Mouse (Mus musculus): ENCODE measurements around the gene Ide.

Gene Ide

GRCm38 (mm10) chr19:37337752-37338151, at the start of gene Ide:
Ide (minus strand) TSS chr19:37337852.
- DNase-seq (ENCODE audit: low spot score in 2 of 2): no peak

- DNase-seq (ENCODE audit: low spot score in 2 of 2): no peak
These were observed 48.5 kb upstream of the Ide start for GRCm38 (mm10) chr19:37386126-37386525.

- DNase-seq (ENCODE audit: low spot score in 2 of 2): no peak
These were observed 41.2 kb upstream of the Ide start for GRCm38 (mm10) chr19:37378816-37379215.

- DNase-seq (ENCODE audit: low spot score in 2 of 2): no peak
These were observed 39.8 kb upstream of the Ide start for GRCm38 (mm10) chr19:37377404-37377990.

GRCm38 (mm10) chr19:37376841-37377240, 39.2 kb upstream of the Ide start:
- no peak for DNase-seq (ENCODE audit: low spot score in 2 of 2)

GRCm38 (mm10) chr19:37375755-37376615, 38.3 kb upstream of the Ide start, which contains the start of gene Kif11:
Kif11 (plus strand) TSS chr19:37376403.
- peak; percentile 98 to 99 for DNase-seq (ENCODE audit: low spot score in 2 of 2)

- no peak for DNase-seq (ENCODE audit: low spot score in 2 of 2)
These were observed 37.5 kb upstream of the Ide start for GRCm38 (mm10) chr19:37374941-37375754.

- DNase-seq (ENCODE audit: low spot score in 2 of 2): no peak
These were observed 32.7 kb upstream of the Ide start for GRCm38 (mm10) chr19:37370356-37370755.

GRCm38 (mm10) chr19:37369921-37370320, 32.3 kb upstream of the Ide start:
- no peak for DNase-seq (ENCODE audit: low spot score in 2 of 2)

- no peak for DNase-seq (ENCODE audit: low spot score in 2 of 2)
These were observed 31.3 kb upstream of the Ide start for GRCm38 (mm10) chr19:37368990-37369389.

- DNase-seq (ENCODE audit: low spot score in 2 of 2): peak; percentile 68 to 75
These were observed 25.7 kb upstream of the Ide start for GRCm38 (mm10) chr19:37363128-37363939.

- no peak for DNase-seq (ENCODE audit: low spot score in 2 of 2)
These were observed 24.9 kb upstream of the Ide start for GRCm38 (mm10) chr19:37362545-37362944.

- DNase-seq (ENCODE audit: low spot score in 2 of 2): no peak
These were observed 22.4 kb upstream of the Ide start for GRCm38 (mm10) chr19:37360044-37360443.

- no peak for DNase-seq (ENCODE audit: low spot score in 2 of 2)
These were observed 15.7 kb upstream of the Ide start for GRCm38 (mm10) chr19:37353331-37353730.

GRCm38 (mm10) chr19:37352756-37353155, 15.1 kb upstream of the Ide start:
- no peak for DNase-seq (ENCODE audit: low spot score in 2 of 2)

- no peak for DNase-seq (ENCODE audit: low spot score in 2 of 2)
These were observed 11.3 kb upstream of the Ide start for GRCm38 (mm10) chr19:37348952-37349351.

GRCm38 (mm10) chr19:37348331-37348730, 10.7 kb upstream of the Ide start:
- no peak for DNase-seq (ENCODE audit: low spot score in 2 of 2)

GRCm38 (mm10) chr19:37346258-37346657, 8.6 kb upstream of the Ide start:
- DNase-seq (ENCODE audit: low spot score in 2 of 2): no peak

- DNase-seq (ENCODE audit: low spot score in 2 of 2): no peak
These were observed 6.2 kb upstream of the Ide start for GRCm38 (mm10) chr19:37343899-37344298.

- DNase-seq (ENCODE audit: low spot score in 2 of 2): no peak
These were observed 3.3 kb upstream of the Ide start for GRCm38 (mm10) chr19:37340931-37341330.

GRCm38 (mm10) chr19:37340495-37340894, 2.8 kb upstream of the Ide start:
- no peak for DNase-seq (ENCODE audit: low spot score in 2 of 2)

Measured in right cerebral cortex, postnatal 10 days (tissue).